In genomic region chr13:39183715-39184179, GRCm38 (mm10) we compare ENCODE assay signal across 8 mouse cellular contexts.
DNase-seq lines count a peak whose midpoint lies in the region; ATAC-seq lines count a peak whose summit lies in the region.

No protein-coding gene starts in this region.

- no peaks in the 10 kb centered on the region for H3K4me1 ChIP-seq in heart, embryonic 15.5 days (replicated peaks)
- H3K4me1 ChIP-seq in liver, embryonic 12.5 days: no peaks in the 10 kb centered on the region

- 15% methylated on average over 2 of the region's 2 CpGs for WGBS in heart, embryonic 15.5 days
- 47% methylated on average over 2 of the region's 2 CpGs for WGBS in liver, embryonic 12.5 days (ENCODE audit: insufficient replicate concordance)

- H3K36me3 ChIP-seq in heart, embryonic 15.5 days: no peaks in the 10 kb centered on the region
- H3K36me3 ChIP-seq in liver, embryonic 12.5 days: no peaks in the 10 kb centered on the region

- H3K27me3 ChIP-seq in heart, embryonic 15.5 days: no peaks in the 10 kb centered on the region
- H3K27me3 ChIP-seq in liver, embryonic 12.5 days (replicated peaks): no peaks in the 10 kb centered on the region

- no peak overlapping the region for H3K27ac ChIP-seq in heart, embryonic 15.5 days
- H3K27ac ChIP-seq in liver, embryonic 12.5 days: no peak overlapping the region

- no peaks in the 10 kb centered on the region for H3K9me3 ChIP-seq in heart, embryonic 15.5 days (replicated peaks)
- no peaks in the 10 kb centered on the region for H3K9me3 ChIP-seq in liver, embryonic 12.5 days (replicated peaks)

- peak overlapping the region; percentile 39 for H3K4me2 ChIP-seq in heart, embryonic 15.5 days
- H3K4me2 ChIP-seq in liver, embryonic 12.5 days: no peak overlapping the region

- no peak for DNase-seq in heart, adult 11 months
- peak; percentile 18 for DNase-seq in 3134 (ENCODE audit: extremely low read depth, insufficient read length, low spot score)
- peak; percentile 20 for DNase-seq in cerebellum, adult 11-12 months
- peak; percentile 2 to 4 for DNase-seq in frontal cortex, postnatal 14 days (ENCODE audit: low spot score in 2 of 2)
- DNase-seq in mesoderm, embryonic 11.5 days (ENCODE audit: low read depth, low spot score): peak; percentile 15

- no peak overlapping the region for H3K9ac ChIP-seq in heart, embryonic 15.5 days
- no peak overlapping the region for H3K9ac ChIP-seq in liver, embryonic 12.5 days

- H3K4me3 ChIP-seq in heart, embryonic 15.5 days: no peak overlapping the region
- H3K4me3 ChIP-seq in liver, embryonic 12.5 days: no peak overlapping the region

- ATAC-seq in heart, embryonic 15.5 days (replicated peaks; ENCODE audit: insufficient number of reproducible peaks, insufficient read depth, low FRiP score, low read depth): no peak
- no peak for ATAC-seq in activated CD4-positive, CD25-positive, alpha-beta regulatory T cell, adult 4 months
- ATAC-seq in liver, embryonic 12.5 days: no peak
